Mouse (Mus musculus) liver, embryonic 13.5 days (tissue): ENCODE data around the gene Pcid2. TPM values are rescaled to one million over a fixed set of nuclear protein-coding genes. Genes with fewer than 3 reads are reported as not detected.

Source experiments
- ATAC-seq: fragments of 200-750 bp; cut with Nextera tagmentation; 2 replicates; pipeline ENCODE4 v1.8.0; 2017; ENCODE audit warnings: low read depth, mild to moderate bottlenecking, moderate number of reproducible peaks, moderate library complexity
- DNase-seq: peaks from one replicate; pipeline ENCODE4 v3.0.0; 2022
- H3K27ac ChIP-seq: fragments of 300-500 bp; sonication (generic); 2 replicates; pipeline ENCODE4 v1.5.1; 2015; ENCODE audit warnings: moderate library complexity, mild to moderate bottlenecking, inconsistent platforms
- H3K27me3 ChIP-seq: fragments of 300-500 bp; sonication (generic); 2 replicates; pipeline ENCODE4 v1.6.1; 2015; ENCODE audit warnings: mild to moderate bottlenecking, inconsistent platforms
- H3K36me3 ChIP-seq: fragments of 300-500 bp; sonication (generic); 2 replicates; pipeline ENCODE4 v1.6.1; 2015; ENCODE audit warnings: mild to moderate bottlenecking, inconsistent platforms
- H3K4me1 ChIP-seq: fragments of 300-500 bp; sonication (generic); replicated peaks from 2 replicates; pipeline ENCODE4 v1.6.1; 2015; ENCODE audit warnings: inconsistent platforms
- H3K4me2 ChIP-seq: fragments of 300-500 bp; sonication (generic); 2 replicates; pipeline ENCODE4 v1.6.1; 2015; ENCODE audit warnings: inconsistent platforms, mild to moderate bottlenecking, moderate library complexity
- H3K4me3 ChIP-seq: fragments of 300-500 bp; sonication (generic); replicated peaks from 2 replicates; pipeline ENCODE4 v1.5.1; 2015; ENCODE audit warnings: mild to moderate bottlenecking, inconsistent platforms
- H3K9ac ChIP-seq: fragments of 300-500 bp; sonication (generic); 2 replicates; pipeline ENCODE4 v1.6.1; 2015; ENCODE audit warnings: mild to moderate bottlenecking, inconsistent platforms
- H3K9me3 ChIP-seq: fragments of 300-500 bp; sonication (generic); replicated peaks from 2 replicates; pipeline ENCODE4 v1.6.1; 2016; ENCODE audit warnings: inconsistent platforms
- WGBS: fragments of 180-500 bp; shearing (Covaris S2); methylation state at CpG from one replicate; pipeline ENCODE4 v1.1.7; 2015; ENCODE audit not compliant: insufficient replicate concordance; 5-methylcytosine and 5-hydroxymethylcytosine counted together
- microRNA-seq: library from miRNA; unstranded; fragments of <30 nt; microRNA quantifications from one replicate; pipeline ENCODE4, GENCODE M21; 2016
- polyA plus RNA-seq: library from polyadenylated mRNA; unstranded; fragments of >200 nt; fragmentation: Nextera tagmentation; extraction: Ambion mirVana; gene quantifications from 2 replicates; pipeline ENCODE4 v1.2.1, GENCODE M21; 2015

Gene Pcid2
- polyA plus RNA-seq, 1 experiment from 2014 or later, result 19.8 TPM

DNA sequence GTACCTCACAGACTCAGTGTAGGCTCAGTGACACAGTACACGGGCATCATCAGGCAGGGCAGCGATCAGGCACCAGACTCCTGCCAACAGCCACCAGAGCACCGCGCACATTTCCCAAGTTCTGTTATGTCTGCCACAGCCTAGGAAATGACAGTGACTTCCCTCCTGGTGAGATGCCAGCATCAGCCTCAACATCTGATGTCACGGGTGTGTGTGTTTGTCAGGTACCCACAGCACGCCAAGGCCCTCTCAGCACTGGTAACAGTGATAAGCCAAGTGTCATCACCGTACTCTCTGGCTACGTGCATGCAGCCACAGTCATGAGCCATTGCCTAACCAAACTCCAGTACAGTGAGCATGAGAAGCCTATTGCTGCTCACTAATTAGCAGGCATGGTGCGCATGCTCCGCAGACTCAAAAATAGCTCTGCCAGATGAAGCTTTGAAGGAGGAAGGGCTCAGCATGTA lies 68.9 kb downstream of the Pcid2 start:
- H3K9me3 ChIP-seq, result no peaks in the 10 kb centered on the region
- no peak overlapping the region for H3K4me3 ChIP-seq
- H3K27ac ChIP-seq, result peak overlapping the region; percentile 77
- H3K4me2 ChIP-seq, result no peak overlapping the region
- no peaks in the 10 kb centered on the region for H3K27me3 ChIP-seq
- ATAC-seq (no peak), DNase-seq (no peak)
- no peak overlapping the region; the same call in 1 of the 2 replicates for H3K9ac ChIP-seq
- peaks cover 5% of the 10 kb centered on the region for H3K36me3 ChIP-seq
- peaks cover 26% of the 10 kb centered on the region for H3K4me1 ChIP-seq
- 65% methylated on average over 10 of the region's 10 CpGs for WGBS

DNA sequence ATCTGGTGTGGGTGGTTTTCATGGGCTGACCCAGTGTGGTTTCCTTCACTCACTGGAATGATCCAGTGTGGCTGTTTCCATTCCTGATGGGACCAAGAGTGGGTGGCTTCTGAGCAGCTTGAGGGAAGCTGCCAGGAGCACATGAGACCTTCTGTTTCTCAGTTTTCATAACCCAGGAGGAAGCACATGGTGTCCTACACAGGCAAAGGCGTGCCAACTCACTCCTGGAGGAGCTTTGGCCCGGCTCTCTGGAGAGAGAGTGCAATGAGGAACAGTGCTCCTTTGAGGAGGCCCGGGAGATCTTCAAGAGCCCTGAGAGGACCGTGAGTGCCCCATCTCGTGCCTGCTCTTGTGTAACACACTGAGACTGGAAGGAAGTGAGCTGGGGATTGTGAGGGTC lies 76.8 kb downstream of the Pcid2 start:
- Histone ChIP-seq H3K27ac (no peak overlapping the region), H3K27me3 (no peaks in the 10 kb centered on the region), H3K4me2 (no peak overlapping the region), H3K9ac (no peak overlapping the region), H3K4me1 (0 out of 2 replicates have a peak, but pooled peaks cover 5% of the 10 kb centered on the region), H3K36me3 (no peaks in the 10 kb centered on the region), H3K4me3 (no peak overlapping the region), H3K9me3 (no peaks in the 10 kb centered on the region)
- ATAC-seq, result no peak
- 40% methylated on average over 5 of the region's 5 CpGs for WGBS
- no peak for DNase-seq

DNA sequence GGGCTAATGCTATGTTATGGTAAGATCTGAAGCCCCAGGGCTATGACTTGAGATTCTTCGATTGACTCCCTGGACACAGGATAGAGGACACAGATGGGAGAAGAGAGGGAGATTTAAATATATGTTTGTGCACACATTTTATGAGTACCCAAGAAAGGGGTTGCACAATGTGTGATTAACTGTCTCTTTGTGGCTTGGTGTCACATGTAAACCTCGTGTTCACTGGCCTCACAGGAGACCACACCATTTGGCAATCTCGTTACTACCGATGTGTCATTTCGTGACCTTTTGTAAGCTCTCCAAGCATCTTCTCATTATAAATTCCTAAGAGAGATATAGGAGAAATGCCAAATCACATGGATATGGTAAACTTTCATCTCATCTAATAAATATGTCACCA lies 77.6 kb downstream of the Pcid2 start:
- H3K4me2 ChIP-seq, result no peak overlapping the region
- H3K4me3 ChIP-seq, result no peak overlapping the region
- H3K9me3 ChIP-seq, result no peaks in the 10 kb centered on the region
- no peak overlapping the region for H3K9ac ChIP-seq
- no peaks in the 10 kb centered on the region for H3K27me3 ChIP-seq
- 66% methylated on average over 5 of the region's 5 CpGs for WGBS
- no peaks in the 10 kb centered on the region for H3K36me3 ChIP-seq
- no peak overlapping the region for H3K27ac ChIP-seq
- no peak for DNase-seq
- ATAC-seq, result no peak
- 0 out of 2 replicates have a peak, but pooled peaks cover 5% of the 10 kb centered on the region for H3K4me1 ChIP-seq

Small RNAs within 50 kb of the gene (microRNA-seq; reads per million reads assigned to microRNA genes)
- gene Mir7065, result not detected

Other genes with a start within 250 kb of the Pcid2 start
- gene Mcf2l, start 231.7 kb downstream of the Pcid2 start, polyA plus RNA-seq, result 0.89 and 1.2 TPM in 2 replicates
- 6.1 and 6.5 TPM in 2 replicates for gene F7, start 79.4 kb downstream of the Pcid2 start, polyA plus RNA-seq
- gene F10, start 68.2 kb downstream of the Pcid2 start, polyA plus RNA-seq, result 67.7 and 77.1 TPM in 2 replicates
- gene Proz, start 44.5 kb downstream of the Pcid2 start, polyA plus RNA-seq, result 15.8 and 22.7 TPM in 2 replicates
- gene Cul4a, start 162 bp upstream of the Pcid2 start, polyA plus RNA-seq, result 74.1 and 91.0 TPM in 2 replicates
- 179 and 196 TPM in 2 replicates for gene Lamp1, start 53.7 kb upstream of the Pcid2 start, polyA plus RNA-seq
- 11.5 and 13.1 TPM in 2 replicates for gene Grtp1, start 95.2 kb upstream of the Pcid2 start, polyA plus RNA-seq
- gene Adprhl1, start 148.7 kb upstream of the Pcid2 start, polyA plus RNA-seq, result 0.07 and 0.57 TPM in 2 replicates
- gene Dcun1d2, start 182.7 kb upstream of the Pcid2 start, polyA plus RNA-seq, result 11.1 and 12.6 TPM in 2 replicates
- gene Tmco3, start 182.7 kb upstream of the Pcid2 start, polyA plus RNA-seq, result 5.2 and 7.2 TPM in 2 replicates
- gene Tfdp1, start 233.3 kb upstream of the Pcid2 start, polyA plus RNA-seq, result 124 and 150 TPM in 2 replicates